Mouse (Mus musculus) liver, embryonic 16.5 days (tissue): ENCODE results near the gene Ran. TPM values are rescaled to one million over a fixed set of nuclear protein-coding genes. Genes with fewer than 3 reads are reported as not detected.
A peak's percentile ranks its signal among the peaks of the same experiment; 100 is the strongest.

Experiments
- ATAC-seq: fragments of 200-750 bp; cut with Nextera tagmentation; 2 replicates; pipeline ENCODE4 v1.8.0; 2017; ENCODE audit warnings: low read depth, mild to moderate bottlenecking, moderate number of reproducible peaks, moderate library complexity
- H3K27ac ChIP-seq: fragments of 300-500 bp; sonication (generic); 2 replicates; pipeline ENCODE4 v1.5.1; 2014; ENCODE audit warnings: mild to moderate bottlenecking, low read length
- H3K27me3 ChIP-seq: fragments of 300-500 bp; sonication (generic); 2 replicates; pipeline ENCODE4 v1.6.1; 2014; ENCODE audit warnings: low read depth, low read length, mixed read lengths; ENCODE audit not compliant: control insufficient read depth, insufficient read depth
- H3K36me3 ChIP-seq: fragments of 300-500 bp; sonication (generic); 2 replicates; pipeline ENCODE4 v1.6.1; 2014; ENCODE audit warnings: mild to moderate bottlenecking; ENCODE audit not compliant: control insufficient read depth, insufficient read depth
- H3K4me1 ChIP-seq: fragments of 300-500 bp; sonication (generic); 2 replicates; pipeline ENCODE4 v1.6.1; 2014; ENCODE audit warnings: low read depth, low read length, mixed read lengths; ENCODE audit not compliant: control insufficient read depth
- H3K4me2 ChIP-seq: fragments of 300-500 bp; sonication (generic); 2 replicates; pipeline ENCODE4 v1.6.1; 2014; ENCODE audit warnings: low read depth, low read length, mixed read lengths
- H3K4me3 ChIP-seq: fragments of 300-500 bp; sonication (generic); 2 replicates; pipeline ENCODE4 v1.5.1; 2014; ENCODE audit warnings: low read depth, mild to moderate bottlenecking, low read length
- H3K9ac ChIP-seq: fragments of 300-500 bp; sonication (generic); 2 replicates; pipeline ENCODE4 v1.6.1; 2014; ENCODE audit warnings: low read depth, low read length
- H3K9me3 ChIP-seq: fragments of 300-500 bp; sonication (generic); replicated peaks from 2 replicates; pipeline ENCODE4 v1.6.1; 2016; ENCODE audit warnings: low read length; ENCODE audit not compliant: control insufficient read depth
- WGBS: fragments of 180-500 bp; shearing (Covaris S2); extraction: QIAGEN DNeasy Blood & Tissue Kit; methylation state at CpG from one replicate; pipeline ENCODE4 v1.1.7; 2014; ENCODE audit not compliant: insufficient replicate concordance; 5-methylcytosine and 5-hydroxymethylcytosine counted together
- polyA plus RNA-seq: library from polyadenylated mRNA; unstranded; fragments of >200 nt; fragmentation: Nextera tagmentation; extraction: Ambion mirVana; gene quantifications from 2 replicates; pipeline ENCODE4 v1.2.1, GENCODE M21; 2015

The Ran gene
- polyA plus RNA-seq, 1 experiment from 2014 or later, result 322 TPM

GRCm38 (mm10) chr5:128985946-128986345 lies 33.9 kb upstream of the Ran start:
- H3K27me3 ChIP-seq, result no peaks in the 10 kb centered on the region
- no peak overlapping the region for H3K9ac ChIP-seq
- no peak for ATAC-seq
- H3K27ac ChIP-seq, result no peak overlapping the region
- H3K4me1 ChIP-seq, result no peaks in the 10 kb centered on the region
- WGBS, result 92% methylated on average over 13 of the region's 13 CpGs
- H3K4me2 ChIP-seq, result no peak overlapping the region
- H3K4me3 ChIP-seq, result no peak overlapping the region
- peaks cover 61% of the 10 kb centered on the region for H3K36me3 ChIP-seq
- no peaks in the 10 kb centered on the region for H3K9me3 ChIP-seq

- 88% methylated on average over 19 of the region's 19 CpGs for WGBS
- no peak overlapping the region for H3K4me3 ChIP-seq
- no peaks in the 10 kb centered on the region for H3K27me3 ChIP-seq
- no peak for ATAC-seq
- H3K9ac ChIP-seq, result no peak overlapping the region
- H3K36me3 ChIP-seq, result peaks cover 75% of the 10 kb centered on the region
- H3K4me2 ChIP-seq, result no peak overlapping the region
- H3K9me3 ChIP-seq, result no peaks in the 10 kb centered on the region
- H3K4me1 ChIP-seq, result no peaks in the 10 kb centered on the region
- H3K27ac ChIP-seq, result no peak overlapping the region
Measured at GRCm38 (mm10) chr5:128987141-128987954, 32.5 kb upstream of the Ran start.

- ATAC-seq, result peak; percentile 88
- peak overlapping the region; percentile 31 for H3K4me3 ChIP-seq
- peak overlapping the region; percentile 57 for H3K4me2 ChIP-seq
- H3K27me3 ChIP-seq, result no peaks in the 10 kb centered on the region
- no peaks in the 10 kb centered on the region for H3K9me3 ChIP-seq
- H3K36me3 ChIP-seq, result peaks cover 49% of the 10 kb centered on the region
- H3K4me1 ChIP-seq, result peaks cover 58% of the 10 kb centered on the region
- 17% methylated on average over 8 of the region's 8 CpGs for WGBS
- peak overlapping the region; percentile 82 for H3K27ac ChIP-seq
- peak overlapping the region; percentile 40 for H3K9ac ChIP-seq
Measured at GRCm38 (mm10) chr5:129000706-129001468, 19.0 kb upstream of the Ran start.

GRCm38 (mm10) chr5:129002571-129003011 lies 17.3 kb upstream of the Ran start:
- Histone ChIP-seq H3K4me1 (peaks cover 64% of the 10 kb centered on the region), H3K27ac (peak overlapping the region; percentile 82), H3K4me2 (peak overlapping the region; percentile 57), H3K9ac (peak overlapping the region; percentile 19; the same call in 1 of the 2 replicates), H3K9me3 (no peaks in the 10 kb centered on the region), H3K27me3 (no peaks in the 10 kb centered on the region), H3K4me3 (peak overlapping the region; percentile 7; the same call in 1 of the 2 replicates), H3K36me3 (peaks cover 35% of the 10 kb centered on the region)
- peak; percentile 19 for ATAC-seq
- WGBS, result 11% methylated on average over 14 of the region's 14 CpGs

GRCm38 (mm10) chr5:129005416-129005815 lies 14.5 kb upstream of the Ran start:
- 64% methylated on average over 3 of the region's 3 CpGs for WGBS
- Histone ChIP-seq H3K36me3 (peaks cover 14% of the 10 kb centered on the region), H3K4me3 (peak overlapping the region; percentile 93), H3K9me3 (no peaks in the 10 kb centered on the region), H3K4me2 (peak overlapping the region; percentile 80), H3K27me3 (no peaks in the 10 kb centered on the region), H3K4me1 (peaks cover 69% of the 10 kb centered on the region), H3K9ac (peak overlapping the region; percentile 98), H3K27ac (peak overlapping the region; percentile 97)
- no peak for ATAC-seq

GRCm38 (mm10) chr5:129006031-129006788 lies 13.7 kb upstream of the Ran start:
- H3K27ac ChIP-seq, result peak overlapping the region; percentile 97
- H3K4me1 ChIP-seq, result peaks cover 62% of the 10 kb centered on the region
- peak overlapping the region; percentile 80 for H3K4me2 ChIP-seq
- peaks cover 14% of the 10 kb centered on the region for H3K36me3 ChIP-seq
- no peak for ATAC-seq
- WGBS, result 27% methylated on average over 18 of the region's 18 CpGs
- H3K9ac ChIP-seq, result peak overlapping the region; percentile 98
- no peaks in the 10 kb centered on the region for H3K9me3 ChIP-seq
- peak overlapping the region; percentile 93 for H3K4me3 ChIP-seq
- no peaks in the 10 kb centered on the region for H3K27me3 ChIP-seq

- Histone ChIP-seq H3K9ac (peak overlapping the region; percentile 98), H3K4me2 (peak overlapping the region; percentile 80), H3K36me3 (peaks cover 14% of the 10 kb centered on the region), H3K27me3 (no peaks in the 10 kb centered on the region), H3K9me3 (no peaks in the 10 kb centered on the region), H3K4me1 (peaks cover 51% of the 10 kb centered on the region), H3K4me3 (peak overlapping the region; percentile 93), H3K27ac (peak overlapping the region; percentile 97)
- WGBS, result 15% methylated on average over 14 of the region's 14 CpGs
- ATAC-seq, result peak; percentile 69
Measured at GRCm38 (mm10) chr5:129007105-129007957, 12.5 kb upstream of the Ran start.

- WGBS, result 0% methylated on average over 18 of the region's 18 CpGs
Measured at GRCm38 (mm10) chr5:129008008-129008407, 11.9 kb upstream of the Ran start.

More at GRCm38 (mm10) chr5:129008008-129008407, 11.9 kb upstream of the Ran start:
- peak overlapping the region; percentile 98 for H3K9ac ChIP-seq
- no peaks in the 10 kb centered on the region for H3K27me3 ChIP-seq
- peak overlapping the region; percentile 80 for H3K4me2 ChIP-seq
- peak; percentile 28 for ATAC-seq
- H3K27ac ChIP-seq, result peak overlapping the region; percentile 97
- H3K36me3 ChIP-seq, result peaks cover 14% of the 10 kb centered on the region
- peaks cover 44% of the 10 kb centered on the region for H3K4me1 ChIP-seq
- no peaks in the 10 kb centered on the region for H3K9me3 ChIP-seq
- peak overlapping the region; percentile 93 for H3K4me3 ChIP-seq
